Mouse (Mus musculus) cortical plate, adult 2 months (tissue): ENCODE measurements at regions not wholly inside any gene's neighbourhood (a gene's known extent, or its start where the extent isn't known, plus 50 kb on each side); places are given as distances from the start of the nearest gene placed in this dataset.

Experiments
- CTCF ChIP-seq: fragments of 200-500 bp; IDR thresholded peaks from 2 replicates; pipeline ENCODE4 v1.5.1; 2011; ENCODE audit warnings: mild to moderate bottlenecking, control low read depth, low read length; ENCODE audit not compliant: insufficient read depth; ENCODE audit errors: extremely low read depth
- POLR2A ChIP-seq: fragments of 200-500 bp; IDR thresholded peaks from 2 replicates; pipeline ENCODE4 v1.6.1; 2011; ENCODE audit warnings: mild to moderate bottlenecking, low read length, control low read depth; ENCODE audit not compliant: insufficient read depth; ENCODE audit errors: extremely low read depth

DNA sequence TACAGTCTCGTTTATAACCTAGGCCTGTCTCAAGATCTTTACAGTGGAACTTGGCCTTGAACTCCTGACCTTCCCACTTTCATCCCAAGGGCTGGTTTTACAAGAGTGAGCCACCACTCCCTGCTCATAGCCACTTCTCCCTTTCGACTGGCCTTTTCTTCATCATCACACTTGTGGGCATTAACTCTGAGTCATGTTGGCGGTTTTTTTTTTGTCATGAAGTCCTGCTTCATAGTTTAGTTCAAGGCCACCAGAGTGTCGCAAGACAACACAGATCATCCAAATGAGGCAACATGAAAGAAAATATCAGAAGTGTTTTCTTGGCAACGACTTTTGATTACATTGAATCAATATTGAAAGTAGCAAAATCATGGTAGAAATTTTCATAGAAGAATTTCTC is 284.5 kb downstream of the Maf start:
- TF ChIP-seq CTCF = no peak
- no peak for TF ChIP-seq POLR2A
